Mouse (Mus musculus): ENCODE measurements at regions not wholly inside any gene's neighbourhood (a gene's known extent, or its start where the extent isn't known, plus 50 kb on each side); places are given as distances from the start of the nearest gene placed in this dataset.
A peak's percentile ranks its signal among the peaks of the same experiment; 100 is the strongest.

DNA sequence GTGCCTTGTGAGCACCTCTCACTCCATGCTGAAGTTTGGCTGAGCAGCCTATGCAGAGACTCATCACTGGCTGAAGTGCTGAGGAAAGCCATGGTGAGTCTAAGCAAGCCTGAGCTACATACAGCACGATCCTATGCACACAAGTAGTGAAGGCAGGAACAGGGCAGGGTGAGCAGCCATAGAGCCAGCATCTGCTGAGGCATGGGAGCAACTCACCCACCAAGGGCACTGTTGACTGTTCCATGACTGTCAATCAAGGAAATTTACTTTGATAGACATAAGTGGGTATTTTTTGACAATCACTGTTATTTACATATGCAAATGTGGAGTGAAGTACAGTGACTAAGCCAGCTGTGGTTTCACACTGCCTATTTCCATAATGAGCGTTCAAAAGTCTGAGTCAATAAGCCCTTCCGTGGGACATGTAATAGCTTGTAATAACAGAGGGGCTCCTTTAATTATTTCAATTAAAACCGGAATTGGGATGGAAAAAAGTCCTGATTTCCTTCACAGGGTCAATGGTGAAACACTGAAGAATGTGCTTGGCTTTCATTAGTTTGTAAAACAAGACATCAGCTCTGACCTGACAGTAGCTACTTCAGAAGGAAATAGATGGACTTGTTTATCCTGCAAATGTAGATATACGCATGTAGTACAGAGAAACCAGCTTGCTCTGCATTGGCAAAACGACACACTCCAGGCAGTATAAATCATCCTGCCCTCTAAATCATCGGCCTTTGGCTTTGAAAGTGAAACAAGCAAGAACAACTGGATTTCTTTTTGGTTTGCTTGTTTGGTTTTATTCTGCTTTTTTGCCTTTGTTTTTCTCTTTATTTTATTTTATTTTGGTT, 62.1 kb downstream of the Tuba3b start:
- peak in 1 of 2 experiments; percentile 13 for DNase-seq (ENCODE audit: low spot score in 2 of 2)

- no peak for DNase-seq (ENCODE audit: low spot score in 2 of 2)
These were observed 64.0 kb downstream of the Tuba3b start for GRCm38 (mm10) chr6:145679516-145679915.

DNA sequence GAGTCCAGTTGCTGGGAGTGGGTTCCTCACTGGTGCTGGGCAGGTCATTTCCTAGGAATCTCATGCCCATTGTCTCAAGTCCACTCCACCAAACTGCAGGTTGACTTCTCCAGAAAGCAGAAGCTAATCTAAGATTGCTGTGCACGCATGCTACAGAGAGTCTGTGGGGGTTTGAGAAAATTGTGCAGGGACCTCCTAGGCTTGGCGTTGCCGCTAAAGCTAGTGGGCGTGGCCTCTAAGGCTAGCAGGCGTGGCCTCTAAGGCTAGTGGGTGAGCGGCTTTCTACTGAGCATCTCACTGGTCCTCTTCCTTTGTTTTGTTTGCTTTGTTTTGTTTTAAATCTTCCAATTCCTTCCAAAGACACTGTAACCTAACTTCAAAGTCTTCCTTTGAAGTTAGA, 59.5 kb upstream of the Rassf8 start:
- DNase-seq (ENCODE audit: low spot score in 2 of 2) = no peak

DNA sequence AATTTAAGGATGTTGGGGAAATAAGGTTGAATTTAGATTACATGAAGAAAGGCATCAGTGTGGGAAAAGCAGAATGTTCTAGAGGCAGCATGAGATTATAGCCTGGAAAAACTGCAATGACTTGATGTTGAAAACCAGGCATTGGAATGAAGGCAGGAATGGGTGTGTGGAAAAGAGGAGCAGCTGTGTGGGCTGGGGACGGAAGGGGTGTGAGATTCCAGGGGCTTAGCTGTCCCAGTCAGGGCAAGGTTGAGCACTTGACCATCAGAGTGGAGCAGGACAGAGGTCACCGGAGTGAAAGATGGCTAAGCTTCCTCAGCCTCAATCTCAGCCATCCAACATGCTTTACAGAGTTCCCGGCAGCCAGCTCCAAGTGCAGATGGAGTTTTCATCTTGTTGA, 54.9 kb upstream of the Rassf8 start:
- DNase-seq (ENCODE audit: low spot score in 2 of 2) = no peak

GRCm38 (mm10) chr6:145694817-145695216, 51.7 kb upstream of the Rassf8 start:
- DNase-seq (ENCODE audit: low spot score in 2 of 2) = no peak
